In the genomic region with DNA sequence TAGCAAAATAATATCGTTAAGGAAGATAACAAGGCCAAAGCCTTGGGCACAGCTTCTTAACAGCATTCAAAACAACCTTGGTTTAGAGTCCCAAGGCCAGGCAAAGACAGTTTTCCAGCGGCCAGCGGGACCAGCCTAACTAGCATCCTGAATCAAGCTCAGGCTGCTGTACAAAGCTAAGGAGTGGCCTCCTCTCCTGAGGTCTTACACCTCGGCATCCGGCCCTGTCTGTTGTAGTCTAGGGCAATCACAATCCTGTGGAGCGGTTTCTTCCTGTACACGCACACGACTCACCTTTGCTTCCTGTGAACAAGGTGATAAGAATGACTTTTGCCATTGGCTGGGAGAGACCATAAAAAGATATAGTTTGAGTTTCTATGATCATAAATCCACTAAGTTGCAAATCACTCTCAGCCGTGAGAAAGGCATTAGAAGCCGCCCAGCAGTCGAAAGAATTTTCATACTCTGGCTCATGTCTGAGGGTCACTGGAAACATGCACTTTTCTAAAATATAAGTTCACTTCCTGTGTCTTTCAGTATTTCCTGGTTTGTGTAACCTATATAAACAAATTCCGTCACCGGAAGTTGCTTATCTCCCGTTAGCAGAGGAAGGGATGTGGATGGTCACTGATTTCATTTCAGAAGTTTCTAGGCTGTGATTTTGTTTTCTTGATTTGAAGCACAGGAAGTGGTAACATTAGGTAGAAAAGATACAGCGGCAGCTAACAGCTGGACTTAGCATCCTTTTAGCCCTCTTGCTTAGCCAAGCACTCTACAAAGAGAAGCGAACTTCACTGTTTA, we compare ENCODE assay signal across 9 mouse cellular contexts. TPM values are rescaled to one million over a fixed set of nuclear protein-coding genes. Genes with fewer than 3 reads are reported as not detected.
A peak's percentile ranks its signal among the peaks of the same experiment; 100 is the strongest.
DNase-seq lines count a peak whose midpoint lies in the region; ATAC-seq lines count a peak whose summit lies in the region.
"Had no signal": no experiment of that assay in that cellular context is flagged by ENCODE, and none has a peak within 500 bp of the region (broad histone marks: within the 10 kb centered on the region; RNA-seq: fewer than 3 reads in every experiment).

No protein-coding gene starts in this region.

- peak overlapping the region; percentile 82 for H3K27ac ChIP-seq in forebrain, embryonic 10.5 days
- H3K27ac ChIP-seq in forebrain, embryonic 11.5 days (ENCODE audit: low read depth, low read length): no peak overlapping the region; the same call in none of the 2 replicates
- peak overlapping the region; percentile 99 for H3K27ac ChIP-seq in neural tube, embryonic 13.5 days (replicated peaks)
- peak overlapping the region; percentile 93; the same call in 1 of the 2 replicates for H3K27ac ChIP-seq in stomach, embryonic 15.5 days
- H3K27ac ChIP-seq: liver, embryonic 14.5 days had no signal

- H3K4me3 ChIP-seq in forebrain, embryonic 10.5 days: no peak overlapping the region
- H3K4me3 ChIP-seq in forebrain, embryonic 11.5 days (ENCODE audit: low read depth, low read length): no peak overlapping the region
- H3K4me3 ChIP-seq in neural tube, embryonic 13.5 days: no peak overlapping the region
- no peak overlapping the region for H3K4me3 ChIP-seq in stomach, embryonic 15.5 days (replicated peaks)

- peaks cover 22% of the 10 kb centered on the region for H3K27me3 ChIP-seq in forebrain, embryonic 10.5 days (ENCODE audit: poor library complexity, severe bottlenecking)
- H3K27me3 ChIP-seq in forebrain, embryonic 11.5 days (ENCODE audit: control insufficient read depth, insufficient read depth, low read length): no peaks in the 10 kb centered on the region
- H3K27me3 ChIP-seq in neural tube, embryonic 13.5 days: no peaks in the 10 kb centered on the region
- no peaks in the 10 kb centered on the region for H3K27me3 ChIP-seq in stomach, embryonic 15.5 days (replicated peaks)

- DNase-seq in forebrain, embryonic 10.5 days (ENCODE audit: extremely low spot score, low spot score): no peak
- no peak for DNase-seq in forebrain, embryonic 11.5 days (ENCODE audit: low spot score)
- DNase-seq in neural tube, embryonic 10.5 days (ENCODE audit: extremely low spot score, low spot score): no peak
- DNase-seq in induced T-regulatory cell, adult 2 months (ENCODE audit: low read depth): peak; percentile 71
- DNase-seq in cerebellum, adult 11 months: no peak

- no peak overlapping the region for H3K9ac ChIP-seq in forebrain, embryonic 11.5 days (ENCODE audit: low read length)
- H3K9ac ChIP-seq in neural tube, embryonic 13.5 days: no peak overlapping the region
- H3K9ac ChIP-seq in stomach, embryonic 15.5 days: no peak overlapping the region
- H3K9ac ChIP-seq: liver, embryonic 14.5 days had no signal

- peaks cover 71% of the 10 kb centered on the region for H3K4me1 ChIP-seq in forebrain, embryonic 10.5 days
- H3K4me1 ChIP-seq in forebrain, embryonic 11.5 days (replicated peaks; ENCODE audit: control insufficient read depth, insufficient read depth, low read length): peaks cover 13% of the 10 kb centered on the region; the same call in 1 of the 2 replicates
- H3K4me1 ChIP-seq in neural tube, embryonic 13.5 days (replicated peaks): peaks cover 60% of the 10 kb centered on the region
- H3K4me1 ChIP-seq in stomach, embryonic 15.5 days: peaks cover 12% of the 10 kb centered on the region

- H3K36me3 ChIP-seq in forebrain, embryonic 10.5 days (replicated peaks): no peaks in the 10 kb centered on the region
- H3K36me3 ChIP-seq in forebrain, embryonic 11.5 days (ENCODE audit: control insufficient read depth, insufficient read depth, low read length): no peaks in the 10 kb centered on the region
- no peaks in the 10 kb centered on the region for H3K36me3 ChIP-seq in neural tube, embryonic 13.5 days
- H3K36me3 ChIP-seq in stomach, embryonic 15.5 days: no peaks in the 10 kb centered on the region

- whole genome bisulfite sequencing in forebrain, embryonic 10.5 days: 59% methylated on average over 16 of the region's 16 CpGs
- WGBS in forebrain, embryonic 11.5 days: 54% methylated on average over 16 of the region's 16 CpGs
- 51% methylated on average over 16 of the region's 16 CpGs for WGBS in neural tube, embryonic 13.5 days
- WGBS in stomach, embryonic 15.5 days: 45% methylated on average over 16 of the region's 16 CpGs

- H3K4me2 ChIP-seq in forebrain, embryonic 11.5 days (ENCODE audit: low read depth, low read length, severe bottlenecking): no peak overlapping the region
- H3K4me2 ChIP-seq in neural tube, embryonic 13.5 days: no peak overlapping the region
- no peak overlapping the region for H3K4me2 ChIP-seq in stomach, embryonic 15.5 days

- no peak for ATAC-seq in forebrain, embryonic 11.5 days (replicated peaks; ENCODE audit: low FRiP score)
- no peak for ATAC-seq in neural tube, embryonic 13.5 days (ENCODE audit: low read depth)
- no peak for ATAC-seq in stomach, embryonic 15.5 days (ENCODE audit: insufficient read depth, low FRiP score, low read depth)
- no peak for ATAC-seq in monocyte, adult 5-6 weeks (replicated peaks; ENCODE audit: insufficient number of reproducible peaks, low FRiP score, low TSS enrichment, poor library complexity, severe bottlenecking)

- no peaks in the 10 kb centered on the region for H3K9me3 ChIP-seq in forebrain, embryonic 10.5 days
- H3K9me3 ChIP-seq in forebrain, embryonic 11.5 days (ENCODE audit: control insufficient read depth, low read length): no peaks in the 10 kb centered on the region
- H3K9me3 ChIP-seq in neural tube, embryonic 13.5 days: no peaks in the 10 kb centered on the region
- H3K9me3 ChIP-seq in stomach, embryonic 15.5 days: no peaks in the 10 kb centered on the region

RNA-seq across cellular contexts. Expression of gene Enc1, which starts 2.5 kb away (rescaled TPM):
- 7.8 and 10.0 TPM in 2 replicates for polyA plus RNA-seq in forebrain, embryonic 10.5 days (2016; fragmentation: Nextera tagmentation; extraction: Ambion mirVana)
- 17.9 and 20.8 TPM in 2 replicates for polyA plus RNA-seq in forebrain, embryonic 11.5 days (2014; fragmentation: Nextera tagmentation; extraction: Ambion mirVana)
- 54.9 and 59.5 TPM in 2 replicates for polyA plus RNA-seq in neural tube, embryonic 13.5 days (2015; fragmentation: Nextera tagmentation; extraction: Ambion mirVana)
- polyA plus RNA-seq in stomach, embryonic 15.5 days (2015; fragmentation: Nextera tagmentation; extraction: Ambion mirVana): 7.2 and 7.9 TPM in 2 replicates
- 4.6 to 13.6 TPM (median 6.6 TPM) in 3 replicates for total RNA-seq in monocyte, adult 5-6 weeks (2017)

RNA-seq across cellular contexts. Expression of gene Hexb, which starts 40.2 kb away (rescaled TPM):
- 18.4 and 20.5 TPM in 2 replicates for polyA plus RNA-seq in forebrain, embryonic 10.5 days (2016; fragmentation: Nextera tagmentation; extraction: Ambion mirVana)
- polyA plus RNA-seq in forebrain, embryonic 11.5 days (2014; fragmentation: Nextera tagmentation; extraction: Ambion mirVana): 20.3 and 22.2 TPM in 2 replicates
- polyA plus RNA-seq in neural tube, embryonic 13.5 days (2015; fragmentation: Nextera tagmentation; extraction: Ambion mirVana): 42.7 and 44.7 TPM in 2 replicates
- 42.7 and 44.6 TPM in 2 replicates for polyA plus RNA-seq in stomach, embryonic 15.5 days (2015; fragmentation: Nextera tagmentation; extraction: Ambion mirVana)
- 72.1 to 103 TPM (median 100 TPM) in 3 replicates for total RNA-seq in monocyte, adult 5-6 weeks (2017)
